Comparison of ENCODE assay signal across 17 mouse cellular contexts in the genomic region with DNA sequence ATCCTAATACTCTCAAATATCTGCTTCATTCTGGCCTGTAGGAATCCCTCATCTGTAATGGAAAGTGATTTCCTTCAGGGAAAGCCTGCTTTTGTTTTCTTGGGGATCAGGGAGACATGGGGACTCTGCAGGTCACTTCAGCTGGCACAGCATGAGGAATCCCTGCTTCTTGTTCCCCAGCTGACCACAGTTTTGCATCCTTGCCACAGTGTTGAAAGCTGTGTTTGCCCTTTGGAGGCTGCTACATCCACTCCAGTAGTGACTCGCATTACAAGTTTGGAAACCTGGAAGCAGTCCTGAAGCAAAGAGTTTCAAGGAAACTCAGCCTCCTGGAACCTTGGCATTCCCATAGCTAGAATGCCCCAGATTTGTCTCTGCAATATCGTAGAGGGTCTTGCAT. TPM values are rescaled to one million over a fixed set of nuclear protein-coding genes. Genes with fewer than 3 reads are reported as not detected.
"Had no signal": no experiment of that assay in that cellular context is flagged by ENCODE, and none has a peak within 500 bp of the region (broad histone marks: within the 10 kb centered on the region; RNA-seq: fewer than 3 reads in every experiment).

No protein-coding gene starts in this region.

- H3K4me3 ChIP-seq: lung, embryonic 15.5 days; megakaryocyte, embryonic 14.5 days; midbrain, embryonic 13.5 days; midbrain, embryonic 15.5 days; neural tube, embryonic 12.5 days; stomach, embryonic 15.5 days had no signal

- H3K4me1 ChIP-seq: lung, embryonic 15.5 days; midbrain, embryonic 15.5 days; stomach, embryonic 15.5 days had no signal

- DNase-seq: liver, postnatal 0 days; lung, adult 2 months; lung, postnatal 14 days; lung, postnatal 36 days; right cerebral cortex, postnatal 25 days; thymus, adult 2 months; thymus, postnatal 25 days; thymus, postnatal 4 days had no signal

- H3K27ac ChIP-seq: lung, embryonic 15.5 days; macrophage; midbrain, embryonic 13.5 days; midbrain, embryonic 15.5 days; neural tube, embryonic 12.5 days; stomach, embryonic 15.5 days; stomach, postnatal 0 days had no signal

RNA-seq across cellular contexts. Expression of a gene that starts 35.4 kb away (rescaled TPM):
- total RNA-seq: megakaryocyte progenitor cell, adult 5-6 weeks had no signal
- polyA plus RNA-seq: liver, postnatal 0 days; macrophage had no signal
